Mouse (Mus musculus): Measurements from ENCODE around the gene Cdk18. TPM values are rescaled to one million over a fixed set of nuclear protein-coding genes. Genes with fewer than 3 reads are reported as not detected.

The Cdk18 gene
- polyA plus RNA-seq, 1 experiment from 2014 or later, result 7.7 TPM

- Histone ChIP-seq H3K4me3 (no peak overlapping the region), H3K27me3 (no peaks in the 10 kb centered on the region)
- 78% methylated on average over 2 of the region's 2 CpGs for WGBS
These were observed 61.1 kb downstream of the Cdk18 start for GRCm38 (mm10) chr1:132078413-132078812.

GRCm38 (mm10) chr1:132075576-132075975 is 63.9 kb downstream of the Cdk18 start:
- Histone ChIP-seq H3K4me1 (no peaks in the 10 kb centered on the region), H3K27ac (no peak overlapping the region), H3K4me2 (no peak overlapping the region), H3K9me3 (no peaks in the 10 kb centered on the region), H3K36me3 (no peaks in the 10 kb centered on the region), H3K9ac (no peak overlapping the region), H3K4me3 (no peak overlapping the region), H3K27me3 (no peaks in the 10 kb centered on the region)
- 74% methylated on average over 10 of the region's 10 CpGs for WGBS
- no peak for ATAC-seq (ENCODE audit: borderline replicate concordance, extremely low read depth, low FRiP score, low TSS enrichment)

More at GRCm38 (mm10) chr1:132078413-132078812, 61.1 kb downstream of the Cdk18 start:
- Histone ChIP-seq H3K9ac (no peak overlapping the region), H3K9me3 (no peaks in the 10 kb centered on the region), H3K36me3 (no peaks in the 10 kb centered on the region), H3K4me1 (no peaks in the 10 kb centered on the region), H3K27ac (no peak overlapping the region), H3K4me2 (no peak overlapping the region)
- no peak for ATAC-seq (ENCODE audit: borderline replicate concordance, extremely low read depth, low FRiP score, low TSS enrichment)

- no peak overlapping the region for H3K27ac ChIP-seq
- no peak overlapping the region for H3K4me3 ChIP-seq
- H3K4me2 ChIP-seq, result no peak overlapping the region
- no peak for ATAC-seq (ENCODE audit: borderline replicate concordance, extremely low read depth, low FRiP score, low TSS enrichment)
- no peak overlapping the region for H3K9ac ChIP-seq
- H3K27me3 ChIP-seq, result peaks cover 41% of the 10 kb centered on the region
- H3K9me3 ChIP-seq, result no peaks in the 10 kb centered on the region
- 80% methylated on average over 3 of the region's 3 CpGs for WGBS
- peaks cover 15% of the 10 kb centered on the region for H3K4me1 ChIP-seq
- H3K36me3 ChIP-seq, result no peaks in the 10 kb centered on the region
These were observed 68.8 kb downstream of the Cdk18 start for GRCm38 (mm10) chr1:132070659-132071058.

DNA sequence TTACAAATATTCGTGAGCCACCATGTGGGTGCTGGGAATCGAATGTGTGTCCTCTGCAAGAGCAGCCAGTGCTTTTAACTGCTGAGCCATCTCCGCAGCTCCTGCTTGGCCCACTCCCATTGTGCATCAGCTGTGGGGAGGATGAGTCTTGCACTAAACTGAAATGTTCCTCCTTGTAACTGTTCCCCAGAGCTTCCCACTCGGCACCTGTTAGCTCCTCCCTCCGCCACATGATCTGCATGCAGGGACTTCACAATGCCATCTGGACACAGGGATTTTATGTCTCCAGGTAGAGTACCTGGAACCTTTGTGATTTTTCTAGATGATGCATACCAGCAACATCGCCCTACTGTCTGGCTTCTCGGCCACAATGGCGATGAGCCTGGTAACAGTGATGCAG is 70.0 kb downstream of the Cdk18 start:
- Histone ChIP-seq H3K27me3 (peaks cover 50% of the 10 kb centered on the region), H3K4me1 (peaks cover 15% of the 10 kb centered on the region), H3K36me3 (no peaks in the 10 kb centered on the region), H3K9ac (no peak overlapping the region), H3K9me3 (no peaks in the 10 kb centered on the region), H3K27ac (no peak overlapping the region), H3K4me2 (no peak overlapping the region), H3K4me3 (no peak overlapping the region)
- 80% methylated on average over 8 of the region's 8 CpGs for WGBS
- no peak for ATAC-seq (ENCODE audit: borderline replicate concordance, extremely low read depth, low FRiP score, low TSS enrichment)

DNA sequence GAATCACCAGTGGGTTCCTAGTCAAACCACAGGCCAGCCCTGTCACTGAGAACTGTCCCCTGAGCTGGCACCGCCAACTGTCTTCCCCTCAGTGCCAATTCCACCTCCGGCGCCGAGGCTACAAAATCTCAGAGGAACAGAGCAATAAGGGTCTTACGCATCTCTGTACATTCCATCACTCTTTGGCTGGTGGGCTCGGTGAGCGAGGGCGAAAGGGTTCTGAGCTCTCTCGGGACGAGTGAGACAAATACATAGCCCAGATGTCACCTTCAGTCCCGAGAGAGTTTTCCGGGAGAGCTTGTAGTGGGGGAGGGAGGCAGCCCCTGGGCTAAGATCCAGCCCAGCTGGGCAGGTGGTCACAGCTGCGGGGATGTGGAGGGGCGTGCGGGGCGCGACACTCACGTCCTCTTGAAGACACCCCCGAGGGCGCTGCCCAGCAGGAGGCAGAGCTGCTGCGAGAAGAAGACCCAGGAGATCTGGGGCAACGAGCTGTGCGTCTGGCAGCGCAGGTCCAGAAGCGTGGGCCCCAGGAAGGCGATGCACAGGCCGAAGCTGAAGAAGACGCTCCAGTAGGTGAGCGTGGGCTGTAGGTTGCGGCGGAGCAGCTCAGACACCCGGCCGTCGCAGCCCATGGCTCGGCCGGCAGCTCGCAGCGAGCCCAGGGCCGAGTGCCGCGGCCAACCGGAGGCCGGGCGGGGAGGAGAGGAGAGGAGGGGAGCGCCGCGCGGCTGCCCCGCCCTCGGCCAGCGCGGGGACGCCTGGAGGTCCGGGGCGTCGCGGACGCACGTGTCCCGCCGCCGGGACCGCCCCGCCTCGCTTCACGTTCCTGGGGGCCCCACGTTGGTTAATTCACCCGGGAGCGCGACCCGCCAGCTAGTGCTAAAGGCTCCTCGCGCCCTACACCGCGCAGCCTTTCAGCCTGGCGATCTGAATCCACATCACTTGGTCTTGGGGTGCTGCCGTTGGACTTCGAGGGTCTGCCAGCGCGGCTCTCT is 71.9 kb downstream of the Cdk18 start, which contains the start of gene Mfsd4a:
Gene Mfsd4a, minus strand, starts transcription at position 802 of the 995 bp plus-strand sequence.
- no peaks in the 10 kb centered on the region for H3K36me3 ChIP-seq
- H3K27me3 ChIP-seq, result peaks cover 50% of the 10 kb centered on the region
- peak within 1 kb of the TSS; percentile 98 for H3K4me2 ChIP-seq
- WGBS, result 2% methylated on average over 63 of the region's 80 CpGs
- peak; percentile 85 for ATAC-seq (ENCODE audit: borderline replicate concordance, extremely low read depth, low FRiP score, low TSS enrichment)
- H3K9me3 ChIP-seq, result no peaks in the 10 kb centered on the region
- peak within 1 kb of the TSS; percentile 47 for H3K4me3 ChIP-seq
- no peak within 1 kb of the TSS for H3K27ac ChIP-seq
- H3K4me1 ChIP-seq, result peaks cover 15% of the 10 kb centered on the region
- peak within 1 kb of the TSS; percentile 49 for H3K9ac ChIP-seq

- Histone ChIP-seq H3K4me1 (peaks cover 15% of the 10 kb centered on the region), H3K9ac (no peak overlapping the region), H3K27ac (no peak overlapping the region), H3K36me3 (no peaks in the 10 kb centered on the region), H3K4me2 (no peak overlapping the region), H3K4me3 (no peak overlapping the region), H3K27me3 (peaks cover 50% of the 10 kb centered on the region), H3K9me3 (no peaks in the 10 kb centered on the region)
- 64% methylated on average over 8 of the region's 8 CpGs for WGBS
- ATAC-seq (ENCODE audit: borderline replicate concordance, extremely low read depth, low FRiP score, low TSS enrichment), result no peak
These were observed 73.9 kb downstream of the Cdk18 start for GRCm38 (mm10) chr1:132065475-132066172.

DNA sequence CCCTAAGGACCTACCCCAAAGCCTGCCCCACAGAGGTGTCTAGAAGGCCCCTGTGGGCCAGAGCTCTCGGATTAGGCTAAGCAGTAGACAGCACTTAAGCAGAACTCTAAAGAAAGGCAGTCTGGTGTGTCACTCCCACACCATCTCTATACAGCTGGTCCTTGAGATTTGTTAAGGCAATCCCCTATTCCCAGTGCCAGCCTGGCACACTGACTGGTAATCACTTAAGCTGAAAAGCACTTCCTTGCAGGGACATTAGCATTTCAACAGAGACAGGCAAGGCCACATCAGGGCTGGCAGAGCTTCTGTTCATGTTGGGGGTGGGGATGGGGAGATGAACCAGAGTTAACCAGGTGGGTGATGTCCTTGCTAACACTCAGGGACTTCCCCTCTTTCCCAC is 74.5 kb downstream of the Cdk18 start:
- H3K27ac ChIP-seq, result no peak overlapping the region
- ATAC-seq (ENCODE audit: borderline replicate concordance, extremely low read depth, low FRiP score, low TSS enrichment), result no peak
- no peak overlapping the region for H3K4me3 ChIP-seq
- H3K9me3 ChIP-seq, result no peaks in the 10 kb centered on the region
- H3K36me3 ChIP-seq, result no peaks in the 10 kb centered on the region
- H3K4me2 ChIP-seq, result no peak overlapping the region
- no peak overlapping the region for H3K9ac ChIP-seq
- H3K4me1 ChIP-seq, result peaks cover 15% of the 10 kb centered on the region
- WGBS, result 52% methylated on average over 1 of the region's 1 CpGs
- peaks cover 48% of the 10 kb centered on the region for H3K27me3 ChIP-seq

GRCm38 (mm10) chr1:132063096-132063495 is 76.4 kb downstream of the Cdk18 start:
- WGBS, result 77% methylated on average over 4 of the region's 4 CpGs

More at GRCm38 (mm10) chr1:132063096-132063495, 76.4 kb downstream of the Cdk18 start:
- Histone ChIP-seq H3K27me3 (peaks cover 30% of the 10 kb centered on the region), H3K4me1 (peaks cover 12% of the 10 kb centered on the region), H3K4me2 (no peak overlapping the region), H3K9ac (no peak overlapping the region), H3K4me3 (no peak overlapping the region), H3K27ac (no peak overlapping the region), H3K36me3 (no peaks in the 10 kb centered on the region), H3K9me3 (no peaks in the 10 kb centered on the region)
- no peak for ATAC-seq (ENCODE audit: borderline replicate concordance, extremely low read depth, low FRiP score, low TSS enrichment)

Other genes with a start within 250 kb of the Cdk18 start
- 80.3 and 86.7 TPM in 2 replicates for gene Nucks1, start 229.2 kb downstream of the Cdk18 start, polyA plus RNA-seq (2015; fragmentation: Nextera tagmentation; extraction: Ambion mirVana)
- gene Slc45a3, start 176.7 kb downstream of the Cdk18 start, polyA plus RNA-seq (2015; fragmentation: Nextera tagmentation; extraction: Ambion mirVana), result 2.3 and 2.7 TPM in 2 replicates
- gene Elk4, start 132.1 kb downstream of the Cdk18 start, polyA plus RNA-seq (2015; fragmentation: Nextera tagmentation; extraction: Ambion mirVana), result 24.2 and 28.6 TPM in 2 replicates
- 15.0 and 16.3 TPM in 2 replicates for gene Mfsd4a, start 71.6 kb downstream of the Cdk18 start, polyA plus RNA-seq (2015; fragmentation: Nextera tagmentation; extraction: Ambion mirVana)
- gene Lemd1, start 51.7 kb upstream of the Cdk18 start, polyA plus RNA-seq (2015; fragmentation: Nextera tagmentation; extraction: Ambion mirVana), result 1.7 and 2.0 TPM in 2 replicates
- gene AC124108.1, start 51.8 kb upstream of the Cdk18 start, polyA plus RNA-seq (2015; fragmentation: Nextera tagmentation; extraction: Ambion mirVana), result 0.52 and 0.69 TPM in 2 replicates
- gene Gm10188, start 90.1 kb upstream of the Cdk18 start, polyA plus RNA-seq (2015; fragmentation: Nextera tagmentation; extraction: Ambion mirVana), result not detected in 2 replicates
- 0.52 and 0.56 TPM in 2 replicates for gene Klhdc8a, start 158.9 kb upstream of the Cdk18 start, polyA plus RNA-seq (2015; fragmentation: Nextera tagmentation; extraction: Ambion mirVana)
- 19.5 and 21.1 TPM in 2 replicates for gene Nuak2, start 176.4 kb upstream of the Cdk18 start, polyA plus RNA-seq (2015; fragmentation: Nextera tagmentation; extraction: Ambion mirVana)